Comparison of ENCODE assay signal across 8 mouse cellular contexts in genomic region chr3:27237226-27237625, GRCm38 (mm10). TPM values are rescaled to one million over a fixed set of nuclear protein-coding genes. Genes with fewer than 3 reads are reported as not detected.
DNase-seq lines count a peak whose midpoint lies in the region; ATAC-seq and TF ChIP-seq lines count a peak whose summit lies in the region.

No protein-coding gene starts in this region.

- no peaks in the 10 kb centered on the region for H3K9me3 ChIP-seq in limb, embryonic 13.5 days
- no peaks in the 10 kb centered on the region for H3K9me3 ChIP-seq in limb, embryonic 10.5 days (replicated peaks)
- H3K9me3 ChIP-seq in forebrain, embryonic 16.5 days (ENCODE audit: control insufficient read depth, low read length) = no peaks in the 10 kb centered on the region
- no peaks in the 10 kb centered on the region for H3K9me3 ChIP-seq in midbrain, embryonic 13.5 days

- no peak overlapping the region for H3K27ac ChIP-seq in limb, embryonic 13.5 days
- H3K27ac ChIP-seq in limb, embryonic 10.5 days = no peak overlapping the region
- H3K27ac ChIP-seq in forebrain, embryonic 16.5 days (ENCODE audit: low read length) = no peak overlapping the region
- no peak overlapping the region for H3K27ac ChIP-seq in midbrain, embryonic 13.5 days

- peak; percentile 46; the same call in 1 of the 2 replicates for TF ChIP-seq CTCF in brain, embryonic 14.5 days (IDR thresholded peaks at IDR 0.05; ENCODE audit: borderline replicate concordance, extremely low read depth, insufficient read depth, insufficient read length)

- H3K4me1 ChIP-seq in limb, embryonic 13.5 days = no peaks in the 10 kb centered on the region
- H3K4me1 ChIP-seq in limb, embryonic 10.5 days = no peaks in the 10 kb centered on the region
- H3K4me1 ChIP-seq in forebrain, embryonic 16.5 days (replicated peaks; ENCODE audit: control insufficient read depth, insufficient read depth, low read length) = no peaks in the 10 kb centered on the region
- H3K4me1 ChIP-seq in midbrain, embryonic 13.5 days (replicated peaks) = no peaks in the 10 kb centered on the region

- ATAC-seq in limb, embryonic 13.5 days (ENCODE audit: low FRiP score, low read depth) = peak; percentile 76
- ATAC-seq in forebrain, embryonic 16.5 days = peak; percentile 67
- ATAC-seq in midbrain, embryonic 13.5 days = peak; percentile 71; the same call in 1 of the 2 replicates

- no peak overlapping the region for H3K4me2 ChIP-seq in limb, embryonic 13.5 days (replicated peaks)
- no peak overlapping the region for H3K4me2 ChIP-seq in forebrain, embryonic 16.5 days (ENCODE audit: low read length)
- no peak overlapping the region for H3K4me2 ChIP-seq in midbrain, embryonic 13.5 days (replicated peaks)

- TF ChIP-seq POLR2A in brain, embryonic 14.5 days (IDR thresholded peaks at IDR 0.05; ENCODE audit: borderline replicate concordance, extremely low read depth, insufficient read depth, insufficient read length, poor library complexity, severe bottlenecking) = no peak

- DNase-seq in limb, embryonic 10.5 days (ENCODE audit: low spot score) = no peak
- peak; percentile 59 for DNase-seq in ES-CJ7 (ENCODE audit: low read depth, low spot score)
- peak; percentile 65 for DNase-seq in brain, embryonic 14.5 days (ENCODE audit: low read depth)
- DNase-seq in kidney, postnatal 14 days = peak; percentile 73
- DNase-seq in testis, postnatal 10 days (ENCODE audit: low spot score) = no peak

- H3K9ac ChIP-seq in limb, embryonic 13.5 days = no peak overlapping the region
- no peak overlapping the region for H3K9ac ChIP-seq in forebrain, embryonic 16.5 days (replicated peaks; ENCODE audit: low read depth, low read length)
- H3K9ac ChIP-seq in midbrain, embryonic 13.5 days (replicated peaks) = no peak overlapping the region

- no peak overlapping the region for H3K4me3 ChIP-seq in limb, embryonic 13.5 days
- no peak overlapping the region for H3K4me3 ChIP-seq in limb, embryonic 10.5 days
- no peak overlapping the region for H3K4me3 ChIP-seq in forebrain, embryonic 16.5 days (replicated peaks; ENCODE audit: low read length)
- no peak overlapping the region for H3K4me3 ChIP-seq in midbrain, embryonic 13.5 days (replicated peaks)

- 15% methylated on average over 2 of the region's 2 CpGs for WGBS in limb, embryonic 13.5 days
- 22% methylated on average over 2 of the region's 2 CpGs for WGBS in limb, embryonic 10.5 days
- WGBS in forebrain, embryonic 16.5 days = 15% methylated on average over 2 of the region's 2 CpGs
- WGBS in midbrain, embryonic 13.5 days = 15% methylated on average over 2 of the region's 2 CpGs

- no peaks in the 10 kb centered on the region for H3K27me3 ChIP-seq in limb, embryonic 13.5 days
- no peaks in the 10 kb centered on the region for H3K27me3 ChIP-seq in limb, embryonic 10.5 days (ENCODE audit: low read depth, poor library complexity, severe bottlenecking)
- no peaks in the 10 kb centered on the region for H3K27me3 ChIP-seq in forebrain, embryonic 16.5 days (replicated peaks; ENCODE audit: control insufficient read depth, insufficient read depth, low read length)
- H3K27me3 ChIP-seq in midbrain, embryonic 13.5 days = no peaks in the 10 kb centered on the region

- H3K36me3 ChIP-seq in limb, embryonic 13.5 days = peaks cover 7% of the 10 kb centered on the region
- peaks cover 4% of the 10 kb centered on the region for H3K36me3 ChIP-seq in limb, embryonic 10.5 days
- H3K36me3 ChIP-seq in forebrain, embryonic 16.5 days (ENCODE audit: control insufficient read depth, insufficient read depth) = no peaks in the 10 kb centered on the region
- peaks cover 11% of the 10 kb centered on the region for H3K36me3 ChIP-seq in midbrain, embryonic 13.5 days

RNA-seq across cellular contexts. Expression of gene Nceh1, which starts 54.5 kb away (rescaled TPM):
- polyA plus RNA-seq in limb, embryonic 13.5 days (2015; fragmentation: Nextera tagmentation; extraction: Ambion mirVana) = 4.4 and 4.9 TPM in 2 replicates
- 3.0 and 3.8 TPM in 2 replicates for polyA plus RNA-seq in limb, embryonic 10.5 days (2016; fragmentation: Nextera tagmentation; extraction: Ambion mirVana)
- 3.0 and 5.4 TPM in 2 replicates for polyA plus RNA-seq in brain, embryonic 14.5 days (2012; rRNA removed)
- 6.7 and 8.5 TPM in 2 replicates for polyA plus RNA-seq in forebrain, embryonic 16.5 days (2015; fragmentation: Nextera tagmentation; extraction: Ambion mirVana)
- 4.8 and 5.1 TPM in 2 replicates for polyA plus RNA-seq in midbrain, embryonic 13.5 days (2015; fragmentation: Nextera tagmentation; extraction: Ambion mirVana)

Comparison
In these comparisons a context has a peak if more than half of its experiments do, and no peak if none do; other contexts are left out.
1. DNase-seq: peak in ES-CJ7 (single experiment), brain, embryonic 14.5 days (single experiment) and kidney, postnatal 14 days (single experiment); none in limb, embryonic 10.5 days (single experiment) and testis, postnatal 10 days (single experiment).
2. Peak in every context shown above with its lines, with median percentiles within 50 percentile points of each other: ATAC-seq.